Mouse (Mus musculus) stomach, postnatal 0 days (tissue): ENCODE results near the gene Vps13c.

ENCODE experiments used
- CTCF ChIP-seq: IDR thresholded peaks from 2 replicates; pipeline ENCODE4 v1.5.1; 2016; ENCODE audit warnings: antibody characterized with exemption, low read depth, mild to moderate bottlenecking, moderate library complexity
- EP300 ChIP-seq: optimal IDR thresholded peaks from 2 replicates; pipeline ENCODE3; 2016; ENCODE audit warnings: antibody characterized with exemption

DNA sequence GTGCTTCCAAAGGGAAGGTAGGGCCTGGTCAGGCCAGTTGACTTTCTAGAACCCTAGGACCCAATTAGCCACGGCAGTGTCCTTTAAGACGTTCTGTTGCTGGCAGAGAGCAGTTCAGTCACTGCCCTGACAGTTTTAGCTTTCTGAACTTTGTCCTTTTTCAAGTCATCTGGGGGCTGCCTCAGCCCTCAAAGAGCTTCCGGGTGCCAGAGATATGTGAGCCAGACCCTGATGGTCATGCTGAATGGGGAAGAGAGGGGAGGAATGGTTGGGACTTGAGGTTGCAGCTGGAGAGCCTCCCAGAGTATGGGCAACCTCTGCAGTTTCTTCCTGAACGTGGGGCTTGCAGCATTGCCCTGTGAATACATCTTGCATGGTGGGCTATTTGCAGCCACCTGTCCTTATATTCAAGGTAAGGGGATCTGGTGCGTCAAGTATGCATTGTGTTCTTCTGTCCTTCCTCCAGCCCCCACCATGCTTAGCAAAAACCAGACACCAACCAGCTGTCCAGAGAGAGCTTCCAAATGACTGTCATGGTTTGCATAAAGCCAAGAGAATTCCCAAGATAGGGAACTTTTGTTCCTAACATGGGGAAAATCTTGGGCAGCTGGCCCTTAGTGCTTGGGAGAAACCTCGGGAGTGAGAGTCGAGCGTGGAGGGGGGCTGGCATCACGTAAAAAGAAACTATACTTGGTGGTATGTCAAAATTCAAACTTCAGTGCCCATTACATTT is 182.3 kb downstream of the Vps13c start:
- TF ChIP-seq CTCF (no peak), EP300 (no peak)
